Comparison of ENCODE assay signal across 8 mouse cellular contexts in the genomic region with DNA sequence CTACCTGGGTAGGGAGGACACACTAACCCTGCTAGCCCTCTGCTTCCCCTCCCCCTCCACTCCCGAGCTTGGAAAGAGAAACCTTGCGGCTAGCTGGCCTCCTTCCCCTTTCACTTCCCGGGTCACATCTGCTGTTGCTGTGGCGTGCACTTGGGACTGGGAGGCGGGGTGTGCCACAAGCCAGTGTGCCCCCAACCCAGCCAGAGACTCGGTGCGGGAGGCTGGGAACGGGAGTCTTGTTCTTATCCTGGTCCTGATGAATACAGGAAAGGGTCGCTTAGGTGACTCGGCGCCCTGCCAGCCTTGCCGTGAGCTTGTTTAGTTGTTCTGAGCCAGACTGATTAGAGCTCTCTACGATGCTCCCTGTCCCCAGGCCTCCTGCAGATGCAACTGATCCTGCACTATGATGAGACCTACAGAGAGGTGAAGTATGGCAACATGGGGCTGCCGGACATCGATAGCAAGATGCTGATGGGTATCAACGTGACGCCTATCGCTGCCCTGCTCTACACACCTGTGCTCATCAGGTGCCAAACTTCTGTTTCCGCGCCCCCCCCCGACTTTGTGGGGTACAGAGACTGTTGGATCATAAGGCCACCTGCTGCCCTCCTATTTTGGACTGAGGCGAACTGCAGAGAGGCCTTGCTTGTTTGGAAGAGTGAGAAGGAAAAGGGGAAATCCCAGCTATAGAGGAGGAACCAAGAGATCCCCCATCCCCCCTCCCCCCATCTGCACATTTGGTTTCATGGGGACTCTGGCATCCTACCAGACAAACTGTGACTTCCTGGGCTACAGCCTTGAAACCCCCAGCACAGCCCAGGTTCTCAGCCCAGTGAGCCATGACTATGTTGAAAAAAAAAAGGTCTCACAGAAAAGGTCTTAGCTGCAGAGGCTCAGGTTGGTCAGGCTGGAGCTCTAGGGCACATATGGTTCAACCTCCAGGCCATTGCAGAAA. TPM values are rescaled to one million over a fixed set of nuclear protein-coding genes. Genes with fewer than 3 reads are reported as not detected.
DNase-seq lines count a peak whose midpoint lies in the region; ATAC-seq and TF ChIP-seq lines count a peak whose summit lies in the region.
"Had no signal": no experiment of that assay in that cellular context is flagged by ENCODE, and none has a peak within 500 bp of the region (broad histone marks: within the 10 kb centered on the region; RNA-seq: fewer than 3 reads in every experiment).

No protein-coding gene starts in this region.

- H3K4me2 ChIP-seq in forebrain, embryonic 12.5 days, result peak overlapping the region; percentile 58
- H3K4me2 ChIP-seq in limb, embryonic 12.5 days, result peak overlapping the region; percentile 87
- peak overlapping the region; percentile 67 for H3K4me2 ChIP-seq in midbrain, embryonic 11.5 days

- H3K27ac ChIP-seq in bone marrow, adult 2 months (ENCODE audit: control insufficient read depth, insufficient read depth, low read depth, low read length, poor library complexity), result peak overlapping the region; percentile 81
- no peak overlapping the region for H3K27ac ChIP-seq in forebrain, embryonic 12.5 days
- H3K27ac ChIP-seq in limb, embryonic 12.5 days, result no peak overlapping the region
- no peak overlapping the region for H3K27ac ChIP-seq in midbrain, embryonic 11.5 days (ENCODE audit: low read depth, low read length)

- WGBS in bone marrow, adult 2 months, result 2% methylated on average over 22 of the region's 22 CpGs
- WGBS in forebrain, embryonic 12.5 days, result 6% methylated on average over 22 of the region's 22 CpGs
- WGBS in limb, embryonic 12.5 days, result 9% methylated on average over 22 of the region's 22 CpGs
- WGBS in midbrain, embryonic 11.5 days, result 10% methylated on average over 22 of the region's 22 CpGs

- peak overlapping the region; percentile 86 for H3K4me3 ChIP-seq in bone marrow, adult 2 months (replicated peaks; ENCODE audit: control insufficient read depth, low read depth, low read length)
- peak overlapping the region; percentile 40 for H3K4me3 ChIP-seq in forebrain, embryonic 12.5 days (replicated peaks)
- H3K4me3 ChIP-seq in limb, embryonic 12.5 days (replicated peaks), result peak overlapping the region; percentile 50
- peak overlapping the region; percentile 35 for H3K4me3 ChIP-seq in midbrain, embryonic 11.5 days (ENCODE audit: low read depth, low read length)

- DNase-seq in MN1 (ENCODE audit: low spot score), result peak; percentile 43
- DNase-seq in midbrain, embryonic 11.5 days (ENCODE audit: low spot score, missing footprints), result peak; percentile 95
- peak; percentile 83 for DNase-seq in splenic B cell, adult 2 months (ENCODE audit: low read depth, low spot score)

- H3K36me3 ChIP-seq in forebrain, embryonic 12.5 days (replicated peaks), result no peaks in the 10 kb centered on the region
- no peaks in the 10 kb centered on the region for H3K36me3 ChIP-seq in limb, embryonic 12.5 days
- no peaks in the 10 kb centered on the region for H3K36me3 ChIP-seq in midbrain, embryonic 11.5 days (ENCODE audit: control insufficient read depth, insufficient read depth, low read length)
- no peaks in the 10 kb centered on the region; the same call in 1 of the 2 replicates for H3K36me3 ChIP-seq in splenic B cell, adult 2 months (ENCODE audit: control insufficient read depth, insufficient read depth, low read length, poor library complexity, severe bottlenecking)

- ATAC-seq in forebrain, embryonic 12.5 days (ENCODE audit: low FRiP score), result no peak
- ATAC-seq in hematopoietic stem cell, adult 5-6 weeks (replicated peaks in 1 of 2; ENCODE audit: insufficient read depth in 1 of 2, low FRiP score in 2 of 2, low TSS enrichment in 1 of 2, low read depth in 1 of 2, poor library complexity in 2 of 2, severe bottlenecking in 2 of 2), result peak; percentile 66 to 68
- no peak for ATAC-seq in limb, embryonic 12.5 days (ENCODE audit: insufficient number of reproducible peaks, insufficient read depth, low FRiP score, low TSS enrichment, low read depth)
- 0 out of 2 replicates have a peak, but pooled peaks have one; percentile 27 for ATAC-seq in midbrain, embryonic 11.5 days (ENCODE audit: low FRiP score)

- H3K9ac ChIP-seq in forebrain, embryonic 12.5 days, result peak overlapping the region; percentile 33; the same call in 1 of the 2 replicates
- H3K9ac ChIP-seq in limb, embryonic 12.5 days (replicated peaks), result peak overlapping the region; percentile 56
- peak overlapping the region; percentile 48 for H3K9ac ChIP-seq in midbrain, embryonic 11.5 days (ENCODE audit: low read length)

- TF ChIP-seq POLR2A in bone marrow, adult 2 months (IDR thresholded peaks at IDR 0.05; ENCODE audit: borderline replicate concordance, control insufficient read depth, low read depth, low read length), result peak; percentile 64; the same call in 1 of the 2 replicates

- H3K9me3 ChIP-seq in forebrain, embryonic 12.5 days, result no peaks in the 10 kb centered on the region
- no peaks in the 10 kb centered on the region for H3K9me3 ChIP-seq in limb, embryonic 12.5 days
- no peaks in the 10 kb centered on the region for H3K9me3 ChIP-seq in midbrain, embryonic 11.5 days (ENCODE audit: control insufficient read depth, low read length)

- peaks cover 8% of the 10 kb centered on the region; the same call in 1 of the 2 replicates for H3K4me1 ChIP-seq in bone marrow, adult 2 months (ENCODE audit: control insufficient read depth, insufficient read depth, low read length)
- peaks cover 14% of the 10 kb centered on the region for H3K4me1 ChIP-seq in forebrain, embryonic 12.5 days
- H3K4me1 ChIP-seq in limb, embryonic 12.5 days (replicated peaks), result peaks cover 12% of the 10 kb centered on the region
- peaks cover 8% of the 10 kb centered on the region for H3K4me1 ChIP-seq in midbrain, embryonic 11.5 days (ENCODE audit: control insufficient read depth, insufficient read depth, low read length)

- H3K27me3 ChIP-seq in forebrain, embryonic 12.5 days, result peaks cover 28% of the 10 kb centered on the region
- H3K27me3 ChIP-seq in limb, embryonic 12.5 days, result peaks cover 12% of the 10 kb centered on the region; the same call in 1 of the 2 replicates
- no peaks in the 10 kb centered on the region; the same call in 1 of the 2 replicates for H3K27me3 ChIP-seq in midbrain, embryonic 11.5 days (ENCODE audit: control insufficient read depth, insufficient read depth, low read length)
- no peaks in the 10 kb centered on the region for H3K27me3 ChIP-seq in splenic B cell, adult 2 months (ENCODE audit: control insufficient read depth, insufficient read depth, low read length, poor library complexity, severe bottlenecking)

- TF ChIP-seq CTCF in bone marrow, adult 2 months (IDR thresholded peaks at IDR 0.05; ENCODE audit: control insufficient read depth, insufficient read depth, low read length), result no peak

RNA-seq across cellular contexts. Expression of a gene that starts 1.2 kb away (rescaled TPM):
- 80.1 and 177 TPM in 2 replicates for polyA plus RNA-seq in bone marrow, adult 2 months (2011; ENCODE audit: insufficient read depth, insufficient read length, low replicate concordance, missing spikeins)
- polyA plus RNA-seq in forebrain, embryonic 12.5 days (2016; fragmentation: Nextera tagmentation; extraction: Ambion mirVana), result 4.8 TPM in 2 replicates
- total RNA-seq in hematopoietic stem cell, adult 5-6 weeks (2017), result 79.6 and 90.4 TPM in 2 replicates
- polyA plus RNA-seq in limb, embryonic 12.5 days (2016; fragmentation: Nextera tagmentation; extraction: Ambion mirVana), result 11.7 and 12.1 TPM in 2 replicates
- polyA plus RNA-seq in midbrain, embryonic 11.5 days (2014; fragmentation: Nextera tagmentation; extraction: Ambion mirVana), result 5.9 and 7.1 TPM in 2 replicates

RNA-seq across cellular contexts. Expression of a gene that starts 6.6 kb away (rescaled TPM):
- polyA plus RNA-seq in bone marrow, adult 2 months (2011; ENCODE audit: insufficient read depth, insufficient read length, low replicate concordance, missing spikeins), result 12.7 and 47.1 TPM in 2 replicates
- 0.64 and 0.69 TPM in 2 replicates for polyA plus RNA-seq in forebrain, embryonic 12.5 days (2016; fragmentation: Nextera tagmentation; extraction: Ambion mirVana)
- 6.6 and 12.6 TPM in 2 replicates for total RNA-seq in hematopoietic stem cell, adult 5-6 weeks (2017)
- 0.60 and 0.65 TPM in 2 replicates for polyA plus RNA-seq in limb, embryonic 12.5 days (2016; fragmentation: Nextera tagmentation; extraction: Ambion mirVana)
- 0.67 and 0.99 TPM in 2 replicates for polyA plus RNA-seq in midbrain, embryonic 11.5 days (2014; fragmentation: Nextera tagmentation; extraction: Ambion mirVana)

RNA-seq across cellular contexts. Expression of a gene that starts 22.3 kb away (rescaled TPM):
- 1.6 and 4.4 TPM in 2 replicates for polyA plus RNA-seq in bone marrow, adult 2 months (2011; ENCODE audit: insufficient read depth, insufficient read length, low replicate concordance, missing spikeins)
- not detected in 2 replicates for polyA plus RNA-seq in forebrain, embryonic 12.5 days (2016; fragmentation: Nextera tagmentation; extraction: Ambion mirVana)
- total RNA-seq in hematopoietic stem cell, adult 5-6 weeks (2017), result 0.31 TPM in 1 of 2 replicates, not detected in the other
- not detected in 2 replicates for polyA plus RNA-seq in limb, embryonic 12.5 days (2016; fragmentation: Nextera tagmentation; extraction: Ambion mirVana)
- not detected in 2 replicates for polyA plus RNA-seq in midbrain, embryonic 11.5 days (2014; fragmentation: Nextera tagmentation; extraction: Ambion mirVana)
- total RNA-seq: layer of hippocampus, postnatal 10 days had no signal

RNA-seq across cellular contexts. Expression of a gene that starts 23.6 kb away (rescaled TPM):
- polyA plus RNA-seq in bone marrow, adult 2 months (2011; ENCODE audit: insufficient read depth, insufficient read length, low replicate concordance, missing spikeins), result 41.6 and 58.3 TPM in 2 replicates
- polyA plus RNA-seq in forebrain, embryonic 12.5 days (2016; fragmentation: Nextera tagmentation; extraction: Ambion mirVana), result 166 and 168 TPM in 2 replicates
- total RNA-seq in hematopoietic stem cell, adult 5-6 weeks (2017), result 35.3 and 55.4 TPM in 2 replicates
- 242 and 257 TPM in 2 replicates for polyA plus RNA-seq in limb, embryonic 12.5 days (2016; fragmentation: Nextera tagmentation; extraction: Ambion mirVana)
- polyA plus RNA-seq in midbrain, embryonic 11.5 days (2014; fragmentation: Nextera tagmentation; extraction: Ambion mirVana), result 209 and 235 TPM in 2 replicates

RNA-seq across cellular contexts. Expression of a gene that starts 29.2 kb away (rescaled TPM):
- polyA plus RNA-seq in bone marrow, adult 2 months (2011; ENCODE audit: insufficient read depth, insufficient read length, low replicate concordance, missing spikeins), result 116 and 292 TPM in 2 replicates
- polyA plus RNA-seq in forebrain, embryonic 12.5 days (2016; fragmentation: Nextera tagmentation; extraction: Ambion mirVana), result 10.3 and 12.4 TPM in 2 replicates
- 110 and 122 TPM in 2 replicates for total RNA-seq in hematopoietic stem cell, adult 5-6 weeks (2017)
- 41.3 and 47.0 TPM in 2 replicates for polyA plus RNA-seq in limb, embryonic 12.5 days (2016; fragmentation: Nextera tagmentation; extraction: Ambion mirVana)
- polyA plus RNA-seq in midbrain, embryonic 11.5 days (2014; fragmentation: Nextera tagmentation; extraction: Ambion mirVana), result 7.7 and 8.9 TPM in 2 replicates

Comparison
In these comparisons a context has a peak if more than half of its experiments do, and no peak if none do; other contexts are left out.
1. DNase-seq: peak in every context shown above with its lines; median percentile 95 in midbrain, embryonic 11.5 days; 83 in splenic B cell, adult 2 months; 43 in MN1.
2. H3K4me3 ChIP-seq: peak in every context shown above with its lines; median percentile 86 in bone marrow, adult 2 months; 50 in limb, embryonic 12.5 days; 40 in forebrain, embryonic 12.5 days; 35 in midbrain, embryonic 11.5 days.
3. ATAC-seq: peak in hematopoietic stem cell, adult 5-6 weeks (2 of 2) and midbrain, embryonic 11.5 days (single experiment); none in forebrain, embryonic 12.5 days (single experiment) and limb, embryonic 12.5 days (single experiment).
4. Peak in every context shown above with its lines, with median percentiles within 50 percentile points of each other: H3K4me2 ChIP-seq and H3K9ac ChIP-seq.